Mouse (Mus musculus): ENCODE results near the gene Gdpd5. TPM values are rescaled to one million over a fixed set of nuclear protein-coding genes. Genes with fewer than 3 reads are reported as not detected.

Gdpd5 gene
- polyA plus RNA-seq, 1 experiment from 2014 or later = 15.4 TPM

DNA sequence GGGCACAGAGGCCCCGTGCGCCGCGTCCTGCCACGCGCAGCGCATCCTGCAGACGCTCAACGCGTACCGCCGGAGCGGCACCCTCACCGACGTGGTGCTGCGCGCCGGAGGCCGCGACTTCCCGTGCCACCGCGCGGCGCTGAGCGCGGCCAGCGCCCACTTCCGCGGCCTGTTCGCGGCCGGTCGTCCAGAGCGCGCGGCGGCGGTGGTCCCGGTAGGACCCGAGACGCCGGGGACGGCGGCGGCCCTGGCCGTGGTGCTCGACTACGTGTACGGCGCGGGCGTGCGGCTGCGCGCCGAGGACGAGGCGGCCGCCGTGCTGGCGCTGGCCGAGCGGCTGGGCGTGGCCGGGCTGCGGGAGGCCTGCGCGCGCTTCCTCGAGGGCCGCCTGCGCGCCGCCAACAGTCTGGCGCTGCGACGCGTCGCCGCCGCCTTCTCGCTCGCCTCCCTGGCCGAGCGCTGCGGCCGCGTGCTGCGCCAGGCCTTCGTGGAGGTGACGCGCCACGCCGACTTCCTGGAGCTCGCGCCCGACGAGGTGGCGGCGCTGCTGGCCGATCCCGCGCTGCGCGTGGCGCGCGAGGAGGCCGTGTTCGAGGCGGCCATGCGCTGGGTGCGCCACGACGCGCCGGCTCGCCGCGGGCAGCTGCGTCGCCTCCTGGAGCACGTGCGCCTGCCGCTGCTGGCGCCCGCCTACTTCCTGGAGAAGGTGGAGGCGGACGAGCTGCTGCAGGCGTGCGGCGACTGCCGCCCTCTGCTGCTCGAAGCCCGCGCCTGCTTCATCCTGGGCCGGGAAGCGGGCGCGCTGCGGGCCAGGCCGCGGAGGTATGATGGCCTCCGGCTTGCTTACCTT is 87.3 kb downstream of the Gdpd5 start:
- H3K4me2 ChIP-seq (replicated peaks; ENCODE audit: low read depth, low read length) = peak overlapping the region; percentile 63
- WGBS = 2% methylated on average over 127 of the region's 145 CpGs
- peaks cover 14% of the 10 kb centered on the region for H3K36me3 ChIP-seq (ENCODE audit: control insufficient read depth, insufficient read depth, low read length)
- peak overlapping the region; percentile 79 for H3K27ac ChIP-seq (ENCODE audit: low read depth, low read length)
- H3K9ac ChIP-seq (ENCODE audit: low read depth, low read length) = peak overlapping the region; percentile 73
- no peaks in the 10 kb centered on the region for H3K9me3 ChIP-seq (ENCODE audit: control insufficient read depth, low read length)
- no peaks in the 10 kb centered on the region for H3K27me3 ChIP-seq (ENCODE audit: control insufficient read depth, insufficient read depth, low read length)
- peaks cover 29% of the 10 kb centered on the region for H3K4me1 ChIP-seq (ENCODE audit: control insufficient read depth, insufficient read depth, low read length)
- ATAC-seq (ENCODE audit: low FRiP score, low TSS enrichment) = peak; percentile 80
- peak overlapping the region; percentile 52 for H3K4me3 ChIP-seq (ENCODE audit: low read length)

DNA sequence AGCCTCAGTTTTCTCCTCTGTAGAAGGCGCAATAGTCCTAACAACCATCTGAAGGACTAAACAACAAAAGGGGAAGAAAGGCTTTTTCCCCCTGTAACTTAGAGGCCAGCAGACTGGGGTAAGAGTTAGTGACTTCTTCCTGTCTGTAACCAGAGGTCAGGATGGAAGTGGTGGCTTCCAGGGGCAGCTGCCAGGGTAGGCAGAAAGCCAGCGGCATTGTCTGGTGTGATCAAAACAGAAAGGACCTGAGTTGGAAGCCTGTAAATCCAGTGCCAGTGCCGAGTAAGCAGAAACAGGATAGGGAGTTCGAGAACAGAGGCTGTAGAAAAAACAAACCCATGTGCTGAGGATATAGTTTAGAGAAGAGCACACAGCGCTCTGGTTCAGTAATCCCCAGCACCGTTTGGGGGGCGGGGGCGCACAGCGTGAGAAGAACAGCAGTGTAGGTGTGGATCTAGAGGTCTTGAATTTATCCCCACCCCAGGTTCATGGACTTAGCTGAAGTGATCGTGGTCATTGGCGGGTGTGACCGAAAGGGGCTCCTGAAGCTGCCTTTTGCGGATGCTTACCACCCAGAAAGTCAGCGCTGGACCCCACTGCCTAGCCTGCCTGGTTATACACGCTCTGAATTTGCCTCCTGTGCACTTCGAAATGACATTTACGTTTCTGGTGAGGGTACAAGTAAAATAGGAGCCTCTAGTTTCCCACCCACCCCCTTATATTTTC is 88.6 kb downstream of the Gdpd5 start:
- WGBS = 68% methylated on average over 17 of the region's 17 CpGs
- H3K9ac ChIP-seq (ENCODE audit: low read depth, low read length) = no peak overlapping the region; the same call in 1 of the 2 replicates
- H3K4me2 ChIP-seq (replicated peaks; ENCODE audit: low read depth, low read length) = no peak overlapping the region
- no peaks in the 10 kb centered on the region for H3K27me3 ChIP-seq (ENCODE audit: control insufficient read depth, insufficient read depth, low read length)
- H3K4me3 ChIP-seq (ENCODE audit: low read length) = no peak overlapping the region
- no peaks in the 10 kb centered on the region for H3K9me3 ChIP-seq (ENCODE audit: control insufficient read depth, low read length)
- H3K4me1 ChIP-seq (ENCODE audit: control insufficient read depth, insufficient read depth, low read length) = peaks cover 29% of the 10 kb centered on the region
- peaks cover 20% of the 10 kb centered on the region for H3K36me3 ChIP-seq (ENCODE audit: control insufficient read depth, insufficient read depth, low read length)
- H3K27ac ChIP-seq (ENCODE audit: low read depth, low read length) = no peak overlapping the region
- ATAC-seq (ENCODE audit: low FRiP score, low TSS enrichment) = no peak

DNA sequence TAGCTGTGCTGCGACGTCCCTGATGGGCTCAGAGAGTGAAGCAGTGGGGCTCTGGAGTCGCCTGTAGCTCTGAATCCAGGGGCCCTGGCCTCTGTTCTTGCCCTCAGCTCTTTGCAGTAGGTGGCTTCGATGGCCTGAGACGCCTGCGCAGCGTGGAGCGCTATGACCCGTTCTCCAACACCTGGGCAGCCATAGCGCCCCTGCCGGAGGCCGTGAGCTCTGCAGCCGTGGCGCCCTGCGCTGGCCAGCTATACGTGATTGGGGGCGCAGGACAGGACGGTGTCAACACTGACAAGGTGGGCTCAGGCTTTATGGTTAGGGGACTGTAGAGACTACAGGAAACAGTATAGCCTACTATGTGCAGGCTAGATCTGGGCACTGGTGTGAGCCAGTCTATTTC is 90.4 kb downstream of the Gdpd5 start:
- no peak for ATAC-seq (ENCODE audit: low FRiP score, low TSS enrichment)
- Histone ChIP-seq H3K4me2 (replicated peaks; ENCODE audit: low read depth, low read length) (no peak overlapping the region), H3K4me3 (ENCODE audit: low read length) (no peak overlapping the region), H3K4me1 (ENCODE audit: control insufficient read depth, insufficient read depth, low read length) (peaks cover 20% of the 10 kb centered on the region), H3K27ac (ENCODE audit: low read depth, low read length) (no peak overlapping the region), H3K27me3 (ENCODE audit: control insufficient read depth, insufficient read depth, low read length) (no peaks in the 10 kb centered on the region), H3K36me3 (ENCODE audit: control insufficient read depth, insufficient read depth, low read length) (peaks cover 30% of the 10 kb centered on the region), H3K9ac (ENCODE audit: low read depth, low read length) (no peak overlapping the region), H3K9me3 (ENCODE audit: control insufficient read depth, low read length) (no peaks in the 10 kb centered on the region)
- 64% methylated on average over 18 of the region's 18 CpGs for WGBS

DNA sequence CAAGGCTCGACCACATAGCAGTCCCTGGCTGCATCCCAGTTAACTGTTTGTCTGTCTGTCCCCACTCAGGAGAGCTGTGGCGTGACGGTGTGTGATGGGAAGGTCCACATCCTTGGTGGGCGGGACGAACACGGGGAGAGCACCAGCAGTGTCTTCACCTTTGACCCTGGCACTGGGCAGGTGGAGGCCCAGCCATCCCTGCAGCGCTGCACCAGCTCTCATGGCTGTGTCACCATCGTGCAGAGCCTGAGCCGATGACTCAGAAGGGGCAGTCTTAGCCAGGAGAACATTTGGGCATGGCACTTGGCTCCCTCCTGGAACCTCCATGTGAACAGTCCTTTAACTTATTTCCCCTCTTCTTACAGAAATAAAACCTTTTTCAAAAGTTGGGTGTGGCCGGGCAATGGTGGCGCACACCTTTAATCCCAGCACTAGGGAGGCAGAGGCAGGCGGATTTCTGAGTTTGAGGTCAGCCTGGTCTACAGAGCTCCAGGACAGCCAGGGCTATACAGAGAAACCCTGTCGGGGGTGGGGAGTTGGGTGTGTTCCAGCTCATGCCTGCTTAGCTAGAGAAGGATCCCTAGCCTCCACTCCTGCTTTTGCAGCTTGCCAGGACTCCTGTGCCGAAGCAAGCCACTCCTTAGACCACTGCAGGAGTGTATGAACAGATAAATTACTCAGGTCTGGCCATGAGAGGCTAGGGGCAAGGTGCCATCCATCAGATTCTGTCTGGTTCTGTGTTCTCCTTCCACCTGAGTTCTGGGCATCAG is 92.6 kb downstream of the Gdpd5 start:
- Histone ChIP-seq H3K36me3 (ENCODE audit: control insufficient read depth, insufficient read depth, low read length) (peaks cover 52% of the 10 kb centered on the region), H3K4me3 (ENCODE audit: low read length) (no peak overlapping the region), H3K9ac (ENCODE audit: low read depth, low read length) (no peak overlapping the region), H3K4me2 (replicated peaks; ENCODE audit: low read depth, low read length) (no peak overlapping the region), H3K27ac (ENCODE audit: low read depth, low read length) (0 out of 2 replicates have a peak overlapping the region, but pooled peaks have one; percentile 8), H3K4me1 (ENCODE audit: control insufficient read depth, insufficient read depth, low read length) (peaks cover 10% of the 10 kb centered on the region), H3K27me3 (ENCODE audit: control insufficient read depth, insufficient read depth, low read length) (no peaks in the 10 kb centered on the region), H3K9me3 (ENCODE audit: control insufficient read depth, low read length) (no peaks in the 10 kb centered on the region)
- WGBS = 82% methylated on average over 14 of the region's 14 CpGs
- no peak for ATAC-seq (ENCODE audit: low FRiP score, low TSS enrichment)

DNA sequence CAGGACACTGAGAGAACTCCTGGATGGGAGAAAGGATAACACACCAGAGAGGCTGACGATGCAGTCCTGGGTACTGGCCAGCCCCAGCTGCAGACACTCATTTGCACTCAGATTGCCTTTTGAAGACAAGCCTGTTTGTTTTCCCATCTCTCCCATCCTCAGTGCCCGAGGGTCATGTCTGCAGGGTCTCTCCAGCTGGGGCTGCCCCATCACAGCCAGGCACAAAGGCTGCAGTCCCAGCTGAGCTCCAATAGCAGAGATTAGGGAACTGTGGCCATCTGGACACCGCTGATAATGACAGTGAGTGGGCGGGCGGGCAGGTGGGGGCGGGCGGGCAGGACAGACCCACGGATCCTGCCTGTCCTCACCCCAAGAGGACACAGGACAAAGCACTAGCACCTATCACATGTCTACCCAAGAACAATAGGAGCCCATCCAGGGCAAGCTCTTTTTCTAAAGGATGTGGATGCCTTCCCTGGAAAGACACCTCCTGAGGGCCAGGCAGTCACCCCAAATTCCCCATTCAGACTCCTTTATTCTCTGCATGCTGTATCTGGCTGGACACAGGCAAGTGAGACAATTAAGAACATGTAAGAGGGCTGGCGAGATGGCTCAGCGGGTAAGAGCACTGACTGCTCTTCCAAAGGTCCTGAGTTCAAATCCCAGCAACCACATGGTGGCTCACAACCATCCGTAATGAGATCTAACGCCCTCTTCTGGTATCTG is 93.8 kb downstream of the Gdpd5 start:
- WGBS = 63% methylated on average over 12 of the region's 12 CpGs
- Histone ChIP-seq H3K4me3 (ENCODE audit: low read length) (no peak overlapping the region), H3K27me3 (ENCODE audit: control insufficient read depth, insufficient read depth, low read length) (no peaks in the 10 kb centered on the region), H3K27ac (ENCODE audit: low read depth, low read length) (no peak overlapping the region), H3K9me3 (ENCODE audit: control insufficient read depth, low read length) (no peaks in the 10 kb centered on the region), H3K4me1 (ENCODE audit: control insufficient read depth, insufficient read depth, low read length) (peaks cover 3% of the 10 kb centered on the region), H3K4me2 (replicated peaks; ENCODE audit: low read depth, low read length) (no peak overlapping the region), H3K9ac (ENCODE audit: low read depth, low read length) (no peak overlapping the region), H3K36me3 (ENCODE audit: control insufficient read depth, insufficient read depth, low read length) (peaks cover 64% of the 10 kb centered on the region)
- peak; percentile 14; the same call in 1 of the 2 replicates for ATAC-seq (ENCODE audit: low FRiP score, low TSS enrichment)

DNA sequence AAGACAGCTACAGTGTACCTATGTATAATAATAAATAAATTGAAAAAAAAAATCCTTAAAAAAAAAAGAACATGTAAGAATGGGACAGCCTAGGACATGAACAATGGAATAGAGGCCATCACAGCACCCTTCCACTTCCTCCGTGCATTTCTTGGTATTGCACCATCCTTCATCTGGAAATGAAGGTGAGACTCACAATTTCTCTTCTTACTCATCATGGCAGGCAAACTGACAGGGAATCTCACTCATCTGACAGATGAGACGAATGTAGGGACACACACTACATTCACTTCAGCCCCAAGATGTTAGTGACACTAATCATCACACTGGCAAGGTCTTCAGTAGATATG is 94.3 kb downstream of the Gdpd5 start:
- H3K4me1 ChIP-seq (ENCODE audit: control insufficient read depth, insufficient read depth, low read length) = peaks cover 5% of the 10 kb centered on the region; the same call in 1 of the 2 replicates
- no peak overlapping the region for H3K4me2 ChIP-seq (replicated peaks; ENCODE audit: low read depth, low read length)
- no peak overlapping the region for H3K9ac ChIP-seq (ENCODE audit: low read depth, low read length)
- no peak for ATAC-seq (ENCODE audit: low FRiP score, low TSS enrichment)
- H3K9me3 ChIP-seq (ENCODE audit: control insufficient read depth, low read length) = no peaks in the 10 kb centered on the region
- no peak overlapping the region for H3K27ac ChIP-seq (ENCODE audit: low read depth, low read length)
- WGBS = 87% methylated on average over 2 of the region's 2 CpGs
- no peak overlapping the region for H3K4me3 ChIP-seq (ENCODE audit: low read length)
- peaks cover 69% of the 10 kb centered on the region for H3K36me3 ChIP-seq (ENCODE audit: control insufficient read depth, insufficient read depth, low read length)
- no peaks in the 10 kb centered on the region for H3K27me3 ChIP-seq (ENCODE audit: control insufficient read depth, insufficient read depth, low read length)

DNA sequence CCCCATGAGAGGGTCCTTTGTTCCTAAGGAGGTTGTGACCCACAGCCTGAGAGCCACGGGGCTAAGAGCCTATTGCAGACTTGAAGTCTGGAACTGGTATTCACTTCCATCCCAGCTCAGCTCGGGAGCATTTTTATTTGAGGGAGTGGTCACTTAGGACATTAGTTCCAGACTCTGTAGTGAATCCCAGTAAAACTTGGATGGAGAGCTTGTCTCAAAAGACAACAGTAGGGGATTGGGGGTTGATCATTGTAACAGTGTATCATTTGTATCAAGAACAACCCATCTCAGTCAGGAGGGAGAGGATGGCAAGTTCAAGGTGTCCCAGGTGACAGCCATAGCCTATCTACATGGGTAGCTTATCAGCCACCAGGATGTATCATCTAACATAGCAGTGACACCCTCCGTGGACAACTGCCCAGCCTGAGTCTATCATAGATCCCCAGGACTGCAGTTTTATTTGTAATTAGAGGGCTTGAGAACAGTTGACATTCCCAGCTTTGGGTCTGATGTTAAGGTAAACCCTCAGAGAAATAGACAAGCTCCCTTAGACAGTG is 95.4 kb downstream of the Gdpd5 start:
- no peak overlapping the region for H3K9ac ChIP-seq (ENCODE audit: low read depth, low read length)
- no peak overlapping the region for H3K4me3 ChIP-seq (ENCODE audit: low read length)
- H3K36me3 ChIP-seq (ENCODE audit: control insufficient read depth, insufficient read depth, low read length) = peaks cover 78% of the 10 kb centered on the region
- peaks cover 14% of the 10 kb centered on the region for H3K4me1 ChIP-seq (ENCODE audit: control insufficient read depth, insufficient read depth, low read length)
- H3K27ac ChIP-seq (ENCODE audit: low read depth, low read length) = no peak overlapping the region
- no peaks in the 10 kb centered on the region for H3K27me3 ChIP-seq (ENCODE audit: control insufficient read depth, insufficient read depth, low read length)
- H3K9me3 ChIP-seq (ENCODE audit: control insufficient read depth, low read length) = no peaks in the 10 kb centered on the region
- no peak for ATAC-seq (ENCODE audit: low FRiP score, low TSS enrichment)
- no peak overlapping the region for H3K4me2 ChIP-seq (replicated peaks; ENCODE audit: low read depth, low read length)
- WGBS = 41% methylated on average over 3 of the region's 3 CpGs

DNA sequence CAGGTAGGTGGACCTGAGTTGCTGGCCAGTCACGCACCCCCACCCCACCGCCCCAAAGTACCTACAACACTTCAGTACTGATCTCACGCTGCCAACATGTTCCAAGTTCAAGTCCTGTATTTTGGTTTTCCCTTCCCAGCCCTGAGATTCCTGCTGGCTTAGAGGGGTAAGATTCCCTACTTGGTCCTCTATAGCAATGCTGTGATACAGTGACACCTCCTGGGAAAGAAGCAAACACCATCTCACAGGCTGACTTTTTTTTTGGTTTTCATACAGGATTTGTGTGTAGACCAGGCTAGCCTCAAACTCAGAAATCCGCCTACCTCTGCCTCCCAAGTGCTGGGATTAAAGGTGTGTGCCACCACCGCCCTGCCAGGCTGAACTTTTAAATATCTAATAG is 96.0 kb downstream of the Gdpd5 start:
- H3K4me1 ChIP-seq (ENCODE audit: control insufficient read depth, insufficient read depth, low read length) = peaks cover 20% of the 10 kb centered on the region
- H3K36me3 ChIP-seq (ENCODE audit: control insufficient read depth, insufficient read depth, low read length) = peaks cover 83% of the 10 kb centered on the region
- no peak overlapping the region for H3K9ac ChIP-seq (ENCODE audit: low read depth, low read length)
- H3K4me3 ChIP-seq (ENCODE audit: low read length) = no peak overlapping the region
- H3K27ac ChIP-seq (ENCODE audit: low read depth, low read length) = no peak overlapping the region
- WGBS = 92% methylated on average over 5 of the region's 5 CpGs
- ATAC-seq (ENCODE audit: low FRiP score, low TSS enrichment) = no peak
- H3K4me2 ChIP-seq (replicated peaks; ENCODE audit: low read depth, low read length) = no peak overlapping the region
- H3K27me3 ChIP-seq (ENCODE audit: control insufficient read depth, insufficient read depth, low read length) = no peaks in the 10 kb centered on the region
- no peaks in the 10 kb centered on the region for H3K9me3 ChIP-seq (ENCODE audit: control insufficient read depth, low read length)
